Mouse (Mus musculus): ENCODE data around the gene Larp7. TPM values are rescaled to one million over a fixed set of nuclear protein-coding genes. Genes with fewer than 3 reads are reported as not detected.

The Larp7 gene
- polyA plus RNA-seq, 1 experiment, result 116 TPM

DNA sequence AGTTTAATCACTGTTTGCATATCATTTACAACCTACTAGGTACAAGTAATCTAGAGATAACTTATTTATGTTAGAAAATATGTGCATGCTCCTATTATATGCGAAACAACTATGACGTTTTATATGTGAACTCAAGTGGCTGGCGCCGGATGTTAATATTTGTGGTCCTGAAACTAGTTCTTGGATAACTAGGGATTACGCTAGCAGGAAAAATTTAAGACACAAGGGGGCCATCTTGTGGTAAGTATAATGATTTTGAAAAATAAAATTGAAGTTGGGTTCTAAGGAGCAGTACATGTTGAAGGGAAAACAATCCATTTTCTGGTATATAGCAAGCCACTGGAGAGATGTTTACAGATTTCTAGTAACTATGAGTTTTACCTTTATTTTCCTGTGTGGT, 1.6 kb upstream of the Larp7 start:
- H3K9me3 ChIP-seq (replicated peaks; ENCODE audit: control insufficient read depth, insufficient read depth, low read length, poor library complexity, severe bottlenecking), result no peaks in the 10 kb centered on the region
- H3K27ac ChIP-seq (ENCODE audit: insufficient read depth, low read length), result no peak overlapping the region
- peaks cover 22% of the 10 kb centered on the region for H3K36me3 ChIP-seq (ENCODE audit: control insufficient read depth, insufficient read depth, low read length, poor library complexity, severe bottlenecking)
- TF ChIP-seq CTCF (IDR thresholded peaks at IDR 0.05; ENCODE audit: low read depth, low read length) (no peak), EP300 (IDR thresholded peaks at IDR 0.05; ENCODE audit: insufficient read depth, low read depth, low read length) (no peak), POLR2A (IDR thresholded peaks at IDR 0.05; ENCODE audit: insufficient read depth, low read length) (no peak)
- no peaks in the 10 kb centered on the region for H3K27me3 ChIP-seq (ENCODE audit: control insufficient read depth, insufficient read depth, low read length, poor library complexity, severe bottlenecking)
- peaks cover 2% of the 10 kb centered on the region for H3K4me1 ChIP-seq (ENCODE audit: control insufficient read depth, insufficient read depth, low read length)
- H3K4me3 ChIP-seq (ENCODE audit: low read depth, low read length), result no peak overlapping the region
- no peak overlapping the region for H3K9ac ChIP-seq (ENCODE audit: low read depth, poor library complexity, severe bottlenecking)

GRCm38 (mm10) chr3:127553720-127554043, 533 bp upstream of the Larp7 start:
- Histone ChIP-seq H3K36me3 (ENCODE audit: control insufficient read depth, insufficient read depth, low read length, poor library complexity, severe bottlenecking) (peaks cover 19% of the 10 kb centered on the region), H3K27ac (ENCODE audit: insufficient read depth, low read length) (no peak overlapping the region)

GRCm38 (mm10) chr3:127552434-127552972, 646 bp downstream of the Larp7 start:
- TF ChIP-seq CTCF (IDR thresholded peaks at IDR 0.05; ENCODE audit: low read depth, low read length) (no peak), POLR2A (IDR thresholded peaks at IDR 0.05; ENCODE audit: insufficient read depth, low read length) (no peak), EP300 (IDR thresholded peaks at IDR 0.05; ENCODE audit: insufficient read depth, low read depth, low read length) (no peak)
- H3K27me3 ChIP-seq (ENCODE audit: control insufficient read depth, insufficient read depth, low read length, poor library complexity, severe bottlenecking), result no peaks in the 10 kb centered on the region
- no peak overlapping the region; the same call in 1 of the 2 replicates for H3K4me3 ChIP-seq (ENCODE audit: low read depth, low read length)
- peak overlapping the region; percentile 86 for H3K9ac ChIP-seq (ENCODE audit: low read depth, poor library complexity, severe bottlenecking)
- 0 out of 2 replicates have a peak overlapping the region, but pooled peaks have one; percentile 51 for H3K27ac ChIP-seq (ENCODE audit: insufficient read depth, low read length)
- no peaks in the 10 kb centered on the region for H3K9me3 ChIP-seq (replicated peaks; ENCODE audit: control insufficient read depth, insufficient read depth, low read length, poor library complexity, severe bottlenecking)
- peaks cover 2% of the 10 kb centered on the region for H3K4me1 ChIP-seq (ENCODE audit: control insufficient read depth, insufficient read depth, low read length)
- H3K36me3 ChIP-seq (ENCODE audit: control insufficient read depth, insufficient read depth, low read length, poor library complexity, severe bottlenecking), result peaks cover 19% of the 10 kb centered on the region

More at GRCm38 (mm10) chr3:127553720-127554043, 533 bp upstream of the Larp7 start:
- Histone ChIP-seq H3K4me3 (ENCODE audit: low read depth, low read length) (peak overlapping the region; percentile 99), H3K27me3 (ENCODE audit: control insufficient read depth, insufficient read depth, low read length, poor library complexity, severe bottlenecking) (no peaks in the 10 kb centered on the region), H3K4me1 (ENCODE audit: control insufficient read depth, insufficient read depth, low read length) (peaks cover 2% of the 10 kb centered on the region), H3K9ac (ENCODE audit: low read depth, poor library complexity, severe bottlenecking) (peak overlapping the region; percentile 86), H3K9me3 (replicated peaks; ENCODE audit: control insufficient read depth, insufficient read depth, low read length, poor library complexity, severe bottlenecking) (no peaks in the 10 kb centered on the region)
- TF ChIP-seq POLR2A (IDR thresholded peaks at IDR 0.05; ENCODE audit: insufficient read depth, low read length), result no peak
- TF ChIP-seq CTCF (IDR thresholded peaks at IDR 0.05; ENCODE audit: low read depth, low read length), result no peak
- no peak for TF ChIP-seq EP300 (IDR thresholded peaks at IDR 0.05; ENCODE audit: insufficient read depth, low read depth, low read length)

DNA sequence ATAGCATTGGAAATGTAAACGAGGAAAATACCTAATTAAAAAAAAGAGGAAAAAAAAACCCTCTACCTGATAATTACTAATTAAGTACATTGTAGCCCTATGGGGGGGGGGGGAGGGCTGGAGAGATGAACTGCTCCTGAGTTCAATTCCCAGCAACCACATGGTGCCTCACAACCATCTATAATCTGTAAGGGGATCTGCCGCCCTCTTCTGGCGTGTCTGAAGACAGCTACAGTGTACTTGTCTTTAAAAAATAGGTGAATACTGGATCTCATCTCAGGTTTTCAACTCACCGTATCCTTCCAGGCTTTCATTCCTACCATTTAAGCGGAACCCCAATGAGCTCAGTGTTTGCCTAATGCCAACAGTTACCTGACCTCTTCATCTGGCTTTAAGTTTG, 5.3 kb downstream of the Larp7 start:
- H3K4me3 ChIP-seq (ENCODE audit: low read depth, low read length), result no peak overlapping the region
- no peak overlapping the region for H3K27ac ChIP-seq (ENCODE audit: insufficient read depth, low read length)
- no peaks in the 10 kb centered on the region for H3K9me3 ChIP-seq (replicated peaks; ENCODE audit: control insufficient read depth, insufficient read depth, low read length, poor library complexity, severe bottlenecking)
- peaks cover 17% of the 10 kb centered on the region for H3K36me3 ChIP-seq (ENCODE audit: control insufficient read depth, insufficient read depth, low read length, poor library complexity, severe bottlenecking)
- TF ChIP-seq CTCF (IDR thresholded peaks at IDR 0.05; ENCODE audit: low read depth, low read length) (peak; percentile 23), POLR2A (IDR thresholded peaks at IDR 0.05; ENCODE audit: insufficient read depth, low read length) (no peak)
- H3K9ac ChIP-seq (ENCODE audit: low read depth, poor library complexity, severe bottlenecking), result no peak overlapping the region
- no peaks in the 10 kb centered on the region for H3K4me1 ChIP-seq (ENCODE audit: control insufficient read depth, insufficient read depth, low read length)
- H3K27me3 ChIP-seq (ENCODE audit: control insufficient read depth, insufficient read depth, low read length, poor library complexity, severe bottlenecking), result no peaks in the 10 kb centered on the region

DNA sequence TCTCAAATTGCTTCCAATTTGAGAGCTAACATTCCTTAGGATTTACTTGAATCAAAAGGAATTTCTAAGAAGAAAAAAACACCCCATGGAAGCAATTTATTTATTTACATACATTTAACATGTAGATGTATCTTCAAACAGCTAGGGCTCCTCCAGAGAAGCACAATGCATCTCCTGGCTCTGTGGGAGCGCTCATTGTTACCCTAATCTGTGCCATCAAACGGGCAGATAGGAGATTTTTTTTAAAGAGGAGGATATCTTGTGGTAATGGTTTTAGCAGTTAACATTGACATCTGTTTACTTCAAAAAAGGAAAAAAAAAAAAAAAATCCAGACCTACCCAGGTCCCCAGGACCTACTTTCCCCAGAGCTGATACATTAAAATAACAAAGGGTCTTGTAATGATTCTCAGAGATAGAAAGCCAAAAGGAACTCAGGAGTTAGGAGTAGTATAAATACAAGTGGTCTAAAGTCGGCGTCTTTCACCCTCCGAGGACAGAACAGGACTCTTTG, 8.5 kb downstream of the Larp7 start:
- no peak overlapping the region for H3K4me3 ChIP-seq (ENCODE audit: low read depth, low read length)
- H3K36me3 ChIP-seq (ENCODE audit: control insufficient read depth, insufficient read depth, low read length, poor library complexity, severe bottlenecking), result peaks cover 21% of the 10 kb centered on the region
- peak overlapping the region; percentile 91 for H3K27ac ChIP-seq (ENCODE audit: insufficient read depth, low read length)
- no peaks in the 10 kb centered on the region for H3K4me1 ChIP-seq (ENCODE audit: control insufficient read depth, insufficient read depth, low read length)
- no peaks in the 10 kb centered on the region for H3K9me3 ChIP-seq (replicated peaks; ENCODE audit: control insufficient read depth, insufficient read depth, low read length, poor library complexity, severe bottlenecking)
- no peaks in the 10 kb centered on the region for H3K27me3 ChIP-seq (ENCODE audit: control insufficient read depth, insufficient read depth, low read length, poor library complexity, severe bottlenecking)
- TF ChIP-seq CTCF (IDR thresholded peaks at IDR 0.05; ENCODE audit: low read depth, low read length) (no peak), POLR2A (IDR thresholded peaks at IDR 0.05; ENCODE audit: insufficient read depth, low read length) (no peak), EP300 (IDR thresholded peaks at IDR 0.05; ENCODE audit: insufficient read depth, low read depth, low read length) (no peak)
- no peak overlapping the region for H3K9ac ChIP-seq (ENCODE audit: low read depth, poor library complexity, severe bottlenecking)

- Histone ChIP-seq H3K4me1 (ENCODE audit: control insufficient read depth, insufficient read depth, low read length) (no peaks in the 10 kb centered on the region), H3K36me3 (ENCODE audit: control insufficient read depth, insufficient read depth, low read length, poor library complexity, severe bottlenecking) (peaks cover 21% of the 10 kb centered on the region), H3K9ac (ENCODE audit: low read depth, poor library complexity, severe bottlenecking) (no peak overlapping the region), H3K9me3 (replicated peaks; ENCODE audit: control insufficient read depth, insufficient read depth, low read length, poor library complexity, severe bottlenecking) (no peaks in the 10 kb centered on the region), H3K27me3 (ENCODE audit: control insufficient read depth, insufficient read depth, low read length, poor library complexity, severe bottlenecking) (no peaks in the 10 kb centered on the region), H3K27ac (ENCODE audit: insufficient read depth, low read length) (no peak overlapping the region), H3K4me3 (ENCODE audit: low read depth, low read length) (no peak overlapping the region)
- TF ChIP-seq CTCF (IDR thresholded peaks at IDR 0.05; ENCODE audit: low read depth, low read length) (no peak), EP300 (IDR thresholded peaks at IDR 0.05; ENCODE audit: insufficient read depth, low read depth, low read length) (no peak), POLR2A (IDR thresholded peaks at IDR 0.05; ENCODE audit: insufficient read depth, low read length) (no peak)
These were observed 9.2 kb downstream of the Larp7 start for GRCm38 (mm10) chr3:127543976-127544375.
